Mouse (Mus musculus) heart, adult 2 months (tissue): ENCODE data around the gene Trpm3.

Experiments used
- CTCF ChIP-seq: fragments of 200-600 bp; IDR thresholded peaks from 2 replicates; pipeline ENCODE4 v1.8.1; 2022; ENCODE audit warnings: antibody characterized with exemption, mild to moderate bottlenecking, moderate library complexity
- POLR2A ChIP-seq: fragments of 200-500 bp; IDR thresholded peaks from 2 replicates; pipeline ENCODE4 v1.6.1; 2011; ENCODE audit warnings: mild to moderate bottlenecking, low read depth, low read length, control low read depth; ENCODE audit not compliant: insufficient read depth

- TF ChIP-seq POLR2A (no peak), CTCF (no peak)
Measured at GRCm38 (mm10) chr19:22848783-22849576, 710.1 kb downstream of the Trpm3 start.
